Mouse (Mus musculus): ENCODE results near the gene Kcnk4.

- no peak for TF ChIP-seq CTCF (IDR thresholded peaks at IDR 0.05; ENCODE audit: extremely low read depth, insufficient read depth, low read length)
- no peak for TF ChIP-seq POLR2A (IDR thresholded peaks at IDR 0.05; ENCODE audit: extremely low read depth, insufficient read depth, low read length)
Measured at GRCm38 (mm10) chr19:6876799-6877198, 57.5 kb downstream of the Kcnk4 start.

Data from cortical plate, adult 2 months (tissue).